Mouse (Mus musculus) embryonic stem cell, embryonic (primary cell): ENCODE measurements around the gene Dhfr.

Source experiments
- CTCF ChIA-PET, 4 experiments: fragments of 300-600 bp in 2 of 4; fragments of 350-600 bp in 2 of 4; sonication (Branson Sonifier 250); formaldehyde crosslinking; loops; one replicate each; lab custom pipeline; 2022; ENCODE audit warnings: inconsistent platforms in 2 of 4; lab: Charles Lee
- POLR2A ChIA-PET, 4 experiments: fragments of 300-600 bp in 2 of 4; fragments of 350-600 bp in 2 of 4; sonication (Branson Sonifier 250); formaldehyde crosslinking; loops; one replicate each; lab custom pipeline; 2022; ENCODE audit warnings: antibody characterized with exemption in 4 of 4, inconsistent platforms in 1 of 4; lab: Charles Lee

Gene Dhfr

DNA sequence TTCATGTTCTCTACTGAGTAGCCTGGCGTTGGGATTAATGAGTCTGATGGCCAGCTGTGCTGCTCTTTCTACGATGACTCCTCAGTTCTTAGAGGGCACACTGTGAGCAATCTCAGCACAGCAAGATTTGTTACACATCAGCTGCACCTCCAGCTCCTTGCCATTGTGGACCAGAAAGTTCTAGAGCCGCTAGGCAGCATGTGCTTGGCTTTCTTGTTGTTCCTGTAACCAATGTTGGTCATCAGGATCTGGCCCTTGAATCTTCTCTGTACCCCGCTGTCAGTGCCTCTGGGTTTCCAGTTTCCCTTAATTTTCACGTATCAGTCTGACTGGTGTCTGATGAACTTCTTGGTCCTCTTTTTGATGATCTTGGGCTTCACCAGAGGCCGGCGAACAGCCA, 1.9 kb downstream of the Dhfr start:
- POLR2A ChIA-PET, result interaction anchor here in 3 of 4 experiments (0.6 to 10.1 kb wide), 7 partner anchors 9 to 465 kb away, joined by 3 to 161 read pairs (median 10); no protein-coding TSS in a partner anchor
- CTCF ChIA-PET, result no interaction called here

DNA sequence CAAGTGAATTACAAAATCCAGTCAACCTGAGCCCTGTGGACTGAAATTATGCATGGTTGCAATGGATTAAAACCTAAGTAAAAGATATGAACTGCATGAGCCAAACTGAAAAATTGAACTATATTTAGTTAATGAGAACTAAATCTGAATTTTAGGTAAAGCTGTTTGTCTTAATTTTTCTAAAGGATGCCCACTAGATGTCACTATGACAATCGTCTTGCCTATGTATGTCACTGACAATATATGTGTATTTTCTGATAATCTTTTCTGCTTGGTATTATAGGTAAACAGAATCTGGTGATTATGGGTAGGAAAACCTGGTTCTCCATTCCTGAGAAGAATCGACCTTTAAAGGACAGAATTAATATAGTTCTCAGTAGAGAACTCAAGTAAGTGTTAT, 3.1 kb downstream of the Dhfr start:
- ChIA-PET POLR2A (interaction anchor here in 1 of 4 experiments (0.7 to 10.1 kb wide), 5 partner anchors 11 to 37 kb away, joined by 3 to 161 read pairs (median 5); no protein-coding TSS in a partner anchor), CTCF (interaction anchor here in 3 of 4 experiments (0.6 to 1.1 kb wide), 4 partner anchors 25 to 449 kb away, joined by 3 read pairs; no protein-coding TSS in a partner anchor)

DNA sequence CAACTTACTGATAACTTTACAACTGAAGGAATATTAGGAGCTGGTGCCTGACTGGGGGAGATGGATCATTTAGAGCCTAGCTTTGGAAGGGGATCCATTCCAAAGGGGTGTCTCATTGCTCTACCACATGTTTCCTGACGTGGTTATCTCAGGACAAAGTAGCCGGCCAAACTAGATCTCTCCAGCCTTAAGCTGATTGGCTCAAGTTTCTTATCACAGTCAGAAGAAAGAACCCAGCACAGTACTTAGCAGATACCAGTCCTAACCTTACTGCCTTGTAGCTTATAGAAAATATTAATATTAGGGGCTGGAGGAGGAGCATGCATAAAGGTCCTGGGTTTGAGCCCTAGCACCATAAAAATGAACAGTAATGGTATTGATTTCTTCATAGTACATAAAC, 7.1 kb downstream of the Dhfr start:
- ChIA-PET CTCF (no interaction called here), POLR2A (interaction anchor here in 3 of 4 experiments (0.7 to 10.1 kb wide), 8 partner anchors 7 to 249 kb away, joined by 3 to 161 read pairs (median 4); partner anchors contain the start of gene Serinc5 (in 1 of the 3))

DNA sequence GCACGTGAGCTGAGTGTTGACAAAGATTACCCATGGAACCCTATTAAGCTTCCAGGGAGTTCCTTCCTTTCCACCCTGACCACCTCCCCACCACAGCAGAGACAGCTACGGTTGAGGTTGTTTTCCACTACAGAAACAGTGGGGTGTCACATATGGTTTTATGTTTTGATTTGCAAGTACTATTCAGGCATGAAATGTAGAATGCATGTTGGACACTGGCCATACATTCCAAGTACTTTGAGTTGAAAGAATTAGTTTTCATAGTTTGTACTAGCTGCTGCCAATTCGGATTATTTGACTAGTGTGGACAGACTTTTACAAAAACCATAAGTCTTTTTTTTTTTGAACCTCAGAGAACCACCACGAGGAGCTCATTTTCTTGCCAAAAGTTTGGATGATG, 10.8 kb downstream of the Dhfr start:
- POLR2A ChIA-PET, result interaction anchor here in 2 of 4 experiments (0.6 to 12.8 kb wide), 4 partner anchors 7 to 433 kb away, joined by 3 to 161 read pairs (median 30); partner anchors contain the start of genes Dhfr (in 2 of the 2) and Msh3 (in 2 of the 2)
- CTCF ChIA-PET, result interaction anchor here in 2 of 4 experiments (0.6 to 3.3 kb wide), 2 partner anchors 10 kb away, joined by 3 to 12 read pairs; partner anchors contain the start of genes Msh3 (in 2 of the 2) and Dhfr (in 1 of the 2)

DNA sequence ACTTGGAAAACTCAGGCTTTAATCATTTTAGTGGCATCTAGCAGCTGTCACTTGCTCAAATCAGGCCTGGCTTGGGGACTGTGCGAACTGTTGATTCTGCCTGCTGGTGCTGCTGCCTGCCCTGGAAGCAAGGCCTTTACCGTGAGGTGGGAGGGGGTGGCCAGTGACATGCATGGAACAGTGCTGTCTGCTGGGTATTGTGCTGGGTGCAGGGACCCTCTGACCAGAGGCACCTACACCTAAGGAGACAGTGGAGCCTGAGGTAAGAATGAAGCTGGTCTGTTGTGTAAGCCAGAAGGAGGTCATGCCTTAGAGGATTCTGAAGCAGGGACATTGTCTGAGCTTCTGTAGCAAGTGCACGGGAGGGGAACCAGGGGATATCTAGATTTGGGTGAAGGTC, 16.3 kb downstream of the Dhfr start:
- POLR2A ChIA-PET, result interaction anchor here (0.7 to 12.8 kb wide), 10 partner anchors 9 to 44 kb away, joined by 3 to 161 read pairs (median 3); partner anchors contain the start of genes Dhfr (in 4 of the 4) and Msh3 (in 3 of the 4)
- CTCF ChIA-PET, result interaction anchor here in 1 of 4 experiments (2.1 kb wide), 1 partner anchor 16 kb away, joined by 7 read pairs; the partner anchor contains the start of genes Dhfr and Msh3

DNA sequence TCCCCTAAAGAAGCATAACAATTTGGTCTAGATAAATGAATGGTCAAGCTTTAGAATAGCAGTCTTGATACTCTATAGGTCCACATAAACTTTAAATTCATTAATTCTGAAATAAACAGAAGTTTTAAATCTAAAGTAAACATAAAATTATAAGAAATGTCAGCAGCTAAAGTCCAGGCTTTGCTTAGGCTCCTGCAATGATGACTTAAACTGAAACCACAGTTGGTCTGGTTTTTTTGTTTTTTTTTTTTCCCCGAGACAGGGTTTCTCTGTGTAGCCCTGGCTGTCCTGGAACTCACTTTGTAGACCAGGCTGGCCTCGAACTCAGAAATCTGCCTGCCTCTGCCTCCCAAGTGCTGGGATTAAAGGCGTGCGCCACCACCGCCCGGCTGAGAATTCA, 16.9 kb downstream of the Dhfr start:
- POLR2A ChIA-PET, result interaction anchor here (0.7 to 12.8 kb wide), 8 partner anchors 10 to 18 kb away, joined by 3 to 161 read pairs (median 4); partner anchors contain the start of genes Dhfr (in 4 of the 4) and Msh3 (in 3 of the 4)
- CTCF ChIA-PET, result interaction anchor here in 2 of 4 experiments (0.5 to 2.1 kb wide), 2 partner anchors 17 to 291 kb away, joined by 5 to 7 read pairs; partner anchors contain the start of genes Dhfr (in 1 of the 2) and Msh3 (in 1 of the 2)

DNA sequence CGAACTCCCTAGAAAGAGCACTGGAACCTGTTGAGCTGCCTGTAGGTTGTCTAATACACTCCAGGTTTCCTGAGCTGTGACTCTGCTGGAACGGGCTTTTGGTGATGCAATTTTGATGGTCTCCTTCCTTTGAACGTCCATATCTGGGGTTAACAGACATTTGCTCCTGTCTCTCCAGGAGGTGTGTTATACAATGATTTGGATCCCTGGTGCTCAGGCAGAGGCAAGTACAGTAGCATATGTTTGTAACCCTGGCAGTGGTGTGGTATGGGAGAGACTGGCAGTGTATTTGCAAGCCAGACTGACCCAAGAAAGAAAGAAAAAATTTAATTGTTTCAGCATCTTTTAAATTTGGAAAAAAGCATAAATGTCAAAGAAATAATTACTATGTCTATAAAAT, 32.8 kb downstream of the Dhfr start:
- ChIA-PET POLR2A (interaction anchor here (0.5 to 4.5 kb wide), 5 partner anchors 16 to 33 kb away, joined by 3 to 19 read pairs (median 3); partner anchors contain the start of genes Msh3 (in 3 of the 4) and Dhfr (in 2 of the 4)), CTCF (interaction anchor here in 1 of 4 experiments (1.0 kb wide), 1 partner anchor 32 kb away, joined by 3 read pairs; the partner anchor contains the start of gene Msh3)

DNA sequence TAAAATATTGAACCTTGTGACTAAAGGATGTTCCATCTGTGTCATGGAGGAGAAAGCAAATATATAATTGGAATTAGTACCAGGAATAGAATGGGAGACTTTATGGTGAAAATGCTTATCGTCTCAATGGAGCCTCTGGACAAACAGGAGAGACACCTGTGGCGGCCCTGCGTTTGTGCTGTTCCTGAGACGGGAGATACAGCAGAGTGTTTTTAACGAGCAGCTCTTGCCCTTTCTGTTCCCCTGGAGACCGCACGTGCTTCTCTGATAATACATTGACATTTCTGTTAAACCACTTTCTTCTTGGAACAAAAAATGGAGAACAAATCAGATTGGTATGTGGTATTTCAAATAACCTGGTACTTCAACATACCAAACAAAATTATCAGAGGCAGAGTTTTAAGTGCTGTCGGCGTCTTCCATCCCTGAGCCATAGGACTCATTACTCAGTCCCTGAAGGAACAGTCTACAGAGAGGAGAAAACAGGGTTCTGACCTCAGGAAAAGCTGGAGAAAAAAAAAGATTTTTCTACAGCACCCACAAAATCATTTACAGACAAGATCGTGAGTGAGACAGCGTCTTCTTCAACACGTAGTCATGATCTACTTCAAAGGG, 38.6 kb downstream of the Dhfr start:
- POLR2A ChIA-PET, result interaction anchor here in 1 of 4 experiments (0.8 to 1.0 kb wide), 2 partner anchors 8 to 11 kb away, joined by 3 read pairs; no protein-coding TSS in a partner anchor
- CTCF ChIA-PET, result no interaction called here

DNA sequence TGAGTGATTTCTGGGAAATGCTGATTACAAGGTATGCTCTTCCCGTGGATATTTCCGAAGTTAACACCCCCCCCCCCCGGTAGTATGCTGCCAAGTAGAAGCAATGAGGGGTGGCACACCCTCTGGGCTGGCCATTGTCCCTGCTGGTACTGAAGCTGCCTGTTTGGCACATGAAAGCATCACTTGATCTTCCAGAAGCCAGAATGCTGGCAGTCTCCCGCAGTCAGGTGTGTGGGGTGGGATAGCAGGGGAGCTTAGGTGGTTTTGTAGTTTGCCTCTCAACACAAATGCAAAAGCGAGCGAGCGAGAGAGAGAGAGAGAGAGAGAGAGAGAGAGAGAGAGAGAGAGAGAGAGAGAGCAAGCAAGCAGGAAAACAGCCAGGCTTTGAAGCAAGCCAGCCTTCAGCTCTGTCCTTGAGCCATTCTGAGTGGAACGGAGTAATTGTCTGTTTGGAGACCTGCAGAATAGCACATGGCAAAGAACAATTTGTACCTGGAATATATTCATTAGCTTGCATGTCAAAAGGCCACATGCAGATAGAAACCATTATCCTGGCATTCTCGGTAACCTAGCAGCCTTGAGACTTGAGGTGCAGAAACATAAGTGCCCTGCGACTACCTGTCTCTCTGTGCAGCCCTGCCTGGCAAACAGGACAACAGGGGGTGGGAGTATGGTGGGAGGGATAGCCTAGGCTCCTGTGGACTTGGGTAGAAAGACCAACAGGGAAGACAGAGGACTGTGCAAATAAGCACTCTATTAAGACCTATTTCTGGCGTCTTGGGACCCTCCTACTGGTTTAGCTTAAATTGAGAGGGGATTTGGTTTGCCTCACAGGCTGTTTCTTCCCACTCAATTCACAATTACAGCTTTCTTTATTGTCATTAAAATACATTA, 44.2 kb downstream of the Dhfr start:
- ChIA-PET POLR2A (interaction anchor here in 3 of 4 experiments (0.6 to 1.2 kb wide), 6 partner anchors 9 to 1813 kb away, joined by 3 to 5 read pairs (median 3); no protein-coding TSS in a partner anchor), CTCF (interaction anchor here in 3 of 4 experiments (0.7 to 1.2 kb wide), 4 partner anchors 44 to 1215 kb away, joined by 4 to 8 read pairs (median 5); partner anchors contain the start of genes Dhfr (in 1 of the 3) and Msh3 (in 1 of the 3))

DNA sequence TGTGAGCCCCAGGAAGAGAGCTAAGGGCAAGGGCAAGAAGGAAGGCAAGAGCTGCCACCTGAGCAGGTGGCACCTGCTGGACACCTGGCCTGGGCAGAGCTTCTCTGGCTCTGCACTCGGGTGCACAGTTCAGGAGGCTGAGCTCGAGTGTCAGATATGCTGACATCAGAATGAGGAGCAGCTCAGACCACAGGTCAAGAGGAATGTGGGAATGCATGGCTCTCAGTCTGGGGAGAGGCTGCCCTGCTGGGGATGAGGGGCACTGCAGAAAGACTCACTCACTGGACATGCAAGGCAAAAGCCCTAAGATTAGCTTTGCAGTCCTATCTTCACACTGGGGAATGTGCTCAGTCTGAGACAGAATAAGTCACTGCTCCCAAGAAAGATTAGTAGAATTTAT, 47.5 kb downstream of the Dhfr start:
- CTCF ChIA-PET, result interaction anchor here in 2 of 4 experiments (0.9 to 1.0 kb wide), 2 partner anchors 47 to 70 kb away, joined by 3 to 4 read pairs; partner anchors contain the start of gene Msh3 (in 1 of the 2)
- POLR2A ChIA-PET, result interaction anchor here in 2 of 4 experiments (1.3 to 2.2 kb wide), 2 partner anchors 47 kb away, joined by 4 to 8 read pairs; partner anchors contain the start of genes Dhfr (in 2 of the 2) and Msh3 (in 2 of the 2)

DNA sequence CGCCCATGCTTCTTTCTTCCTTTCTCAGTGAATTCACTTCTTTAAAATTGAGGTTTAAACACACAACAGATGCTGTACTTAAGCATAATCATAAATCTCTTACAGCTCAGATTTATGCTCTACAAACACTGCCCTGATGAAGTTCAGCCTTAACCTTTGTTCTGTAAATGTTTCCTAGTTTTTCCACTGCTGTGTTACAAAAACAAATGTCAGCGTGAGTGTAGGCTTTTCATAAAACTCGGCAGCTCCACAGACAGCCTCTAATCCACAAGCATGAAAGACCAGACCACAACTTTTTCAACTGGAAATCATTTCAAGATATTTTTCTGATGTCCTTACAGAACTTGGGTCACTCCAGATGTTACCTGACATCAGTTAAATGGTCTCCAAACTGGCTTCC, 49.0 kb downstream of the Dhfr start:
- POLR2A ChIA-PET, result interaction anchor here in 1 of 4 experiments (0.8 to 2.2 kb wide), 2 partner anchors 49 to 117 kb away, joined by 3 to 8 read pairs; partner anchors contain the start of genes Dhfr and Msh3
- CTCF ChIA-PET, result interaction anchor here in 2 of 4 experiments (0.6 to 0.7 kb wide), 2 partner anchors 26 to 323 kb away, joined by 3 read pairs; no protein-coding TSS in a partner anchor

DNA sequence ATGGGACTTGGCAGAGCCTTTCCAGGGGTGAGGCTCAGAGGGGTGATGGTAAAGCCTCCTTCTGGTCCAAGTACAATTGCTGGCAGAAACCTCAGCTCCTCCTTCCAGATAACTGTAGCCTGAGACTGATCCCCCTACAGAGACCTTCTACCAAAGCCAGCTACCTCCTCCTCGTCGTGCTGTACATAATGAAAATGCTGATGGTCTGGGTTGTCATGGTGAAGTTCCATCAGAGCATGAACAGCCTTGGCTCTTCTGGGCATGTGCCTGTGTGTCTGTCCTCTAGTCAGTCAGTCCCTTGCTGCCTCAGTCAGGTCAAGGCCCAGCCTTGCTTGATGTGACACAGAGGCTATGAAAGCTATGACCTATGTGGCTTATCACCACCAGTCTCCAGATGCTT, 56.0 kb downstream of the Dhfr start:
- POLR2A ChIA-PET, result no interaction called here
- CTCF ChIA-PET, result no interaction called here

DNA sequence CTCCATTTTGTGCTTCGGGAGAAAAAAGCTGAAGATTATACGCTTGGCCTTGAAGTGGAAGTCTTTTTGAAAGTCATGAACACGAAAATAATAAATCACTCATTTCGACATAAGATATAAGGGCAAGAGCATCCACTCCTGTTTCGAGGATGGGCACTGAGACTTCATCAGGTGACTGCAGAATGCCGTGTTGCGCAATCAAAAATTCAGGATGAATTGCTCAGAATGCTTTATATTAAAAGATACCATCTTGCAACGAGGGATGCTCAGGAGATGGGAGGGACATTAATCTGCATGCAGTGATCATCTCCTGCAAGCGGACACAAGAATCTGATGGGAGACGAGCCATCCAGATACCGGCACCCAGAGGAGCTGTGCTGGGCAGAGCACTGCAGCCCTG, 65.1 kb downstream of the Dhfr start:
- CTCF ChIA-PET, result no interaction called here
- POLR2A ChIA-PET, result interaction anchor here in 1 of 4 experiments (1.2 kb wide), 1 partner anchor 65 kb away, joined by 4 read pairs; the partner anchor contains the start of genes Dhfr and Msh3

DNA sequence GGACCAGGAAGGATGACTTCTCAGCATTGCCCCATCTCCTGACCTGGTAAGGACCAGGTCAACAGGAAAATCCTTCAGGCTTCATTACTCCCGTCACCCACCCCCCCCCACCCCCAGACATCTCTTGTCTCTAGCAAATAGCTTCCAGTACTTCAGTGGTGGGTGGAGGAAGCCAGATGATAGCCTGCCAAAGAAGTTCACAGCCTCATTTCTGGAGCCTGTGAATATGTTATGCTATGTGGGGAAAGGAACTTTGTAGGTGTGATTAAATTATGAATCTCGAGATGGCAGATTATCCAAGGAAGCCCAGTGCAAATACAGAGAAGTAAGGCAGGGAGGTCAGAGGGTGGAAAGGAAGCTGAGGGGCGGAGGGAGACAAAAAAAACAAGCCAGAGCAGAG, 69.2 kb downstream of the Dhfr start:
- ChIA-PET POLR2A (interaction anchor here in 1 of 4 experiments (1.2 kb wide), 1 partner anchor 69 kb away, joined by 5 read pairs; the partner anchor contains the start of genes Dhfr and Msh3), CTCF (no interaction called here)

DNA sequence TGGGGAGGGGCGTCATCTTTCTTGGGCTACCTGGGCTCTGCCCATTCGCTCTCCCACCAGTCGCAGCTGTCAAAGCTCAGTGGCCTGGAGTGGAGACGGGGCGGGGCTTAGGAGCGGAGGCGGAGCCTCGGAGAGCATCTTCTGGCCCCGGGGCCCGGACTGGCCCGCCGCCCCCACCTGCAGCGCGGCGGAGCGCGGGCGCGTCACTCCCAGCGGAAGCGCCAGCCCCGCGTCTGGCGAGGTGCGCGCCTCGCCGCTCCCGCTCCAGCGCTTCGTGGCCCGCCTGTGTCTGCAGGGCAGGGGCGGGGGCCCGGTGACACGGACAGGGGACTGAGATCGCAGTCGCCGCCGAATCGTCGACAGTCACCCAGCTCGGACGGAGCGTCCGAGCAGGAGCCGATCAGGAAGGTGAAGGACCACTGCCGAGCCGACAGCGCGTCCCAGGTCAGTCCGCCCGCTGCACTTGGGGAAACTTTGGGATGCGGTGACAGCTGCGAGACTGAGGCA, 71.3 kb downstream of the Dhfr start, which contains the start of gene Ankrd34b:
Gene Ankrd34b, plus strand, starts transcription at position 139 of the 507 bp plus-strand sequence.
- CTCF ChIA-PET, result interaction anchor here in 1 of 4 experiments (1.4 kb wide), 1 partner anchor 72 kb away, joined by 4 read pairs; the partner anchor contains the start of gene Dhfr
- POLR2A ChIA-PET, result interaction anchor here (1.2 to 1.4 kb wide), 5 partner anchors 13 to 72 kb away, joined by 3 to 17 read pairs (median 5); partner anchors contain the start of genes Dhfr (in 3 of the 4) and Msh3 (in 2 of the 4)

DNA sequence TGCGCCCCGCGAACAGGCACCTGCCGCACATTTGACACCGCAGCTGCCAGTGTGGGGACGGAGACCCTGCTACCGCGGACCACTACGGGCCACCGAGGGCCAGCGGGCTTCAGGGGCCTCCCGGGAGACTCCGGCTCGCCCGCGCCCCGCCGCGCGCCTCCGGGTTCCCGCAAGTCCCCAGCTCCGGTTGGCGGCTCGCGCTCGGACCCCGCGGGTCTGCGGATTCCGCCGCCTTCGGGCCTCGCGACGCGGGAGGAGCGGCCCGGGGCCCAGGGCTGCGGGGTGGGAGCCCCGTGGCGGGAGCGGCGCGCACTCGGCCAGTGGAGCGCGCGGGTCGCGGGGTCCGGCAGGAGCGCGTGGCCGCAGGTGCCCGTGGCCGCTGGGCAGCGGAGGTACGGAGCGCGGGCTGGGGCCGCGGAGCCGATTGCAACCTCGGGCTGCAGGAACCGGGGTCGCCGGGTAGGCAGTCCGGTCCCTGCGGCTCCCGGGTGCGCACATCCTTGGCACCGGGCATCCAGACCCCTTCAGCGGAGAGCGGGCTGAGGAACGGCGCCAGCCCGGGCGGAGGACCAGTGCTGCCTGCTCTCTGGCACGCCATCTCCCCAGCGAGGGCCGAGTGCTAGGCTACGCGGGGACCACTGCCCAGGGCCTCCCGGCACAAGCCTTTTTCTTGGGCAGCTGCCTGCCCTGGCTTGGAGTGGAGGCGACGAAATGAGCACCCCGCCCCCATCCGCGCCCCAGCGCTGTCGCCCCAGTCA, 71.9 kb downstream of the Dhfr start:
- ChIA-PET POLR2A (interaction anchor here (0.9 to 1.5 kb wide), 5 partner anchors 65 to 72 kb away, joined by 3 to 17 read pairs (median 5); partner anchors contain the start of genes Dhfr (in 4 of the 4) and Msh3 (in 3 of the 4)), CTCF (no interaction called here)
